Mouse (Mus musculus) retina, adult 2 months (tissue): ENCODE data around the gene Bcl11b.

ENCODE experiments used
- DNase-seq: peaks from one replicate; pipeline ENCODE4 v3.0.0-alpha.2; 2012; ENCODE audit warnings: low read depth, low spot score

The Bcl11b gene

DNA sequence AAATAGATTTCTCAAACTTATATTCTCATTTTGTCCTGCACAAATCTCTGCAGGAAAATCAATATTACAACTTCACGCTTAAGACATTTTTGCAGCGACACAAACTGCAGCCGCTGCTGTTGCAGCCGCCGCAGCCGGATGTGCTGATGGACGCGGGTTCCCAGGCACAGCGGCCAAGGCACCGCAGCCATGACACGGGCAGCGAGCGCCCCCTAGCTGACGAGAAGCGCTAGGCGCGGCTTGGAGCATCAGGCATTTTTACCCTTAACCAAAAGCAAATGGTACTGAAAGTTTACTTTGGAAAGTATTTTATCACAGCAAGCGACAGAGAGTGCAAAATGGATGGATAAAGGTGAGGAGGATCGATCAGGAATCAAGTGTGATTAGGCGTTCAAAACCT, 4.7 kb downstream of the Bcl11b start:
- no peak for DNase-seq

DNA sequence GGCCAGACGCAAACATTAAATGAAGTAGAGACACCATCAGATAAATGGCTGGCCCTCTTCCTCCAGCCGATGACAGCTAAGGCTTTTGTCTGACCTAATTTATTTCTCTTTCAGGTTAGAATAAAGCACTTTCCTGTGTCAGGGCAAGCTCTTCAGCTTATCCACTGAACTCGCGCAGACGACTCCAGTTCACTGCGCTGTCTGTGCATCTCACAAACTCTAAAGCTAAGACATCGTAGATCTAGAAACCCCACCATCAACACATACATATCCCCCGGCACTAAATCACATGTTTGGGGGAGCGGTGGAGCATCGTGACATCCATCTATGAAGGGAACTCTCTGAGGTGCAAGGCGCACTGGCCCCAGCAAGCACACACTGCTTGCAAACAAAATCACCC, 5.5 kb downstream of the Bcl11b start:
- DNase-seq = no peak

DNA sequence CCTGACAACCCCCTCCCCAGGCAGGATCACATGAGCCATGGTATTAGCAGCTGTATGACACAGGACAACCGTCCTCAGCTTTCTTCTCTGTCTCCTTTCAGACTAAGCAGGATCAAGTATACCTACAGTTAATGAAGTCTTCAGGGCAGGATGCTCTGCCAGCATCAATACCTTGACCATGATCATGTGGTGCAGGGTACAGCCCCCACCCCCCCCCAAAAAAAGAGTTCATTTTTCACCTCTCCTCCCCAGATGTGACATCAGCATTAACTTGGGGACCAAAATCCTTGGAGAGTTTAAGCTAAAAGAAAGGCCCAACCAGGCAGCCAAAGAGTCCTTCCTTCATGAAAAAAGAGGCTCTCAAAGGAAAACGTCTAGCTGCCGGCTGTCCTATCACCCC, 6.2 kb downstream of the Bcl11b start:
- no peak for DNase-seq

DNA sequence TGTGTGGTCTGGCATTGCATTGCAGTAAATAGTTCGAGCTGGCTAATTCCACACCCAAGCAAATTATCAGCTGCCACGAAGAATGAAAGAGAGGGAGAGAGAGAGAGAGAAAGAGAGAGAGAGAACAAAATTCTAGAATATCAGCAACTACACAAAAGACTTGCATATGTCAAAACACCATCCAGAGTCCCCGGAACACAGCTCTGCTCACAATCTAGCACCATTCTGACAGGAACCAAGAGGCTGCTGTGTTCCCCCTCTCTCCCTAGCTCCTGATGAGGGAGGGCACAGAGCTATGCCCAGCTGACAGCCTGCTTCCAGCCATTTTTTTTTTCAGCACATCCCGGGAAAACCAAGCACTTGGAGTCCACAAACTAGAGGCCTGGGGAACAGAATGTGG, 6.6 kb downstream of the Bcl11b start:
- no peak for DNase-seq

DNA sequence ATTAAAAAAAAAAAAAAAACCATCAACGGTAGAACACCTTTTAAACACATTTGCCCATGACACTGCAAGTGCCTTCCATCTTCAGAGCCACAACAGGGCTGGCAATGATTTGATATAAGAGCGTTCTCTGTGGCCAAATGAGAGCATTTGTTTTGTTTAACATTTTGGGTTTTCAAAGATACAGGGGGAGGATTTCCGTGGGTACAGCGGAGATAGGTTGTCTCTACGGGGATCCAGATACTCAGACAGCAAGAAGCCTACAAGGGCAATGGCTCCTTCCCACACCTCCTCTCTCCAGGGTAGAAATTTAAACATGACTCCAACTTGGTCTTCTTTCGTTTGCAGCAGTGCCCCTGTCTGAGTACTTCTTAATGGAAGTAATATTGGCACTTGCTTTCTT, 7.2 kb downstream of the Bcl11b start:
- DNase-seq = no peak

DNA sequence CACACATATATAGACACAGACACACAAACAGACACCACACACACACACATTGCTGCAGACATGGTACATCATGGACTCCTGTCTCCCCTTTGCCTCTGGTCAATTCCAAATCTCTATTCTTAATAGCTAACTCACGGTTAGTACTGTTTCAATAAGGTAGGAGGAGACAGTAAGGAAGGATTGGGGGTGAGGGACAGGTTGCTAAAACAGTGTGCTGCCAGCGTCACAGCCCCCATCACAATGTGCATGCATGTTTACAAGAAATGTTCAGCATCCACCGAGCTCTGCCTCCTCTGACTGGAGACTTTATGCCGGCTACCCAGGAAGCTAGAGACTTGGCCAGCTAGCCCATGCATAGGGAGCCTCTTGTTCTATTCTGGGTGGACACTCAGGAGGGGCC, 9.0 kb downstream of the Bcl11b start:
- no peak for DNase-seq

DNA sequence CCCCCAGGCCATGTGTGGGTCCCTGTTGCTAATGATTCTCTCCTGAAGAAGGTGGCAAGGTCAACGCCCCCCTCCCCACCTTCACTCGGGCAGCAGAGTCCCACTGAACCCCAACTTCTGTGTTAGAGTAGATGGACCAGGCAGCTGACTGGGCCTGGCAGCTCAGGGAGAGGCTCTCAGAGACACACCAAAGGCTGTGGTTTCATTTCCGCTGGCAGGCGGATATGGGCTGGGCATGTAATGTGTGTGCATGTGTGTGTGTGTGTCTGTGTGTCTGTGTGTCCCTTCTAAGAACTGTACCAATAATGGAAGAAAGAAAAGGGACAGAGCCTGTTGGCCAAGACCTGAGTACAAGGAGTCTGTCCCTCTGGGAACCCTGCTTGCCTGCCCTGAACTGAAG, 10.4 kb downstream of the Bcl11b start:
- no peak for DNase-seq

DNA sequence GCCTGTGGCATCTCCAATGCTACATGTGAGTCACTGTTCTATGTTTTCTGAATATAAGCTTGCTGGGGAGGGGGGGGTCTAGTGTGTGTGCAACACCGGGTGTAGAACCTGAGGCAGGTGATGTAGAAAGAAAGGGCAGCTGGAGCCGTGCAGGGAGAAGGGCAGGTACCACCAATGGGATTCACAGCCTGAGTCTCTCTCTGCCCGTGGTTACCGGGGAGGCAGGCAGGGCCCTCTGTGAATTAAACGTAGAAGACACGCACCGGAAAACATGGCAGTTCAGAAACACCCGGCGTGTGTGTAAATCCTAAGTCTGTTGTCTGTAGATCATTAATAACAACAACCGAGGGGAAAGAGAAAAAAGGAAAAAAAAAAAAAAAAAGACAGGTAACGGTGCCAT, 12.2 kb downstream of the Bcl11b start:
- DNase-seq = no peak

DNA sequence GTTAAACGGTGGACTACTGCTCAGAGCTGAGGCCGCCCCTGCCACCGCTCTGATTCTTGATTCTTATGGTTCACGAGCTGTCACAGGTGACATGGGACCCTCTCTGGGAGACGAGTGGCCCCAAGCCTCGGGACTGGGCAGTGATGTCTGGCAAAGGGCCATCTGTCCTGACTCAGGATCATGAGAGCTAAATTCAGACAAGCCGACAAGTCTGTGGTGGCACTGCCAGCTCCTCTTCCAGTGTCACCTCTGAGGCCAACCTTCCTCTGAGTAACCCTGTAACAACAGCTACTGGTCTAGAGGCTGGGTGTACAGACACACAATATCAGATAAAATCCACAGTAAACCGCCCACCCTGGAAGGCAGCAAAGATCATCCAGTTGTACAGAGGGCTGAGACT, 20.2 kb downstream of the Bcl11b start:
- DNase-seq = no peak

DNA sequence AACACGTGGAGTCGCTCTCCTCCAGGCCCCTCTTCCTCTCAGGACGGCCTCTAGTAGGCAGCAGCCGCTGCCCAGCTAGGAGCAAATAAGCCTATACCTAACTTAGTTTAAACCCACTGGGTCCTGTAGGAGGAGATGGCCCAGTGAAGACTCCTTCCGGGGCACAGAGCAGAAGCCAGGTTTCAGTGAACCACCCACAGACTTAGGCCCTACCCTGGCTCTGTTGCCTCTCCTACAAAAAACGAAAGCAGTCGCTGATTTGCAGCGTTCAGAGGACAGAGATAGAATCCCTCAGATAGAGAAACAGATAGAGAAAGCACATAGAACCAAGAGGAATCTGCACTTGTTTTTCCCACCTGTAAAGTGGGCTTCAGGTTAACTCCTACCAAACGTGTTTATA, 21.1 kb downstream of the Bcl11b start:
- no peak for DNase-seq

DNA sequence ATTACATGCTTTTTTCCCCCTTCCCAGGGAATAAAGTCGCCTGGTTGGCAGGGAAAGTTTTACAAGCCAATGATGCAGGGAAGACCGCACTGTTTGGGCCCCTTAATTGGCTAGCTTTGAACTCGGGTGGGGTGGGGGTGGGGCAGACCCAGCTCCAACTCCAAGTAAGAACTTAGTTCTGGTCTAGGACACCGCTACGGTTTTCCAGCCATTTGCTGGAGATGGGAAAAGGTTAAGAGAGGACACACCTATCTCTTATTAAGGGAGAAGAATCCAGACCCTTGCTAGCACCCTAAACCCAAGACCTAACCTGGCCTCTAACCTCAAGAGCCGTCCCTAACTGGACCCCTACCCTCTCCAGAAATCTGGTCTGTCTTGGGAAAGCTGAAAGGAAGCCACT, 22.2 kb downstream of the Bcl11b start:
- DNase-seq = no peak

DNA sequence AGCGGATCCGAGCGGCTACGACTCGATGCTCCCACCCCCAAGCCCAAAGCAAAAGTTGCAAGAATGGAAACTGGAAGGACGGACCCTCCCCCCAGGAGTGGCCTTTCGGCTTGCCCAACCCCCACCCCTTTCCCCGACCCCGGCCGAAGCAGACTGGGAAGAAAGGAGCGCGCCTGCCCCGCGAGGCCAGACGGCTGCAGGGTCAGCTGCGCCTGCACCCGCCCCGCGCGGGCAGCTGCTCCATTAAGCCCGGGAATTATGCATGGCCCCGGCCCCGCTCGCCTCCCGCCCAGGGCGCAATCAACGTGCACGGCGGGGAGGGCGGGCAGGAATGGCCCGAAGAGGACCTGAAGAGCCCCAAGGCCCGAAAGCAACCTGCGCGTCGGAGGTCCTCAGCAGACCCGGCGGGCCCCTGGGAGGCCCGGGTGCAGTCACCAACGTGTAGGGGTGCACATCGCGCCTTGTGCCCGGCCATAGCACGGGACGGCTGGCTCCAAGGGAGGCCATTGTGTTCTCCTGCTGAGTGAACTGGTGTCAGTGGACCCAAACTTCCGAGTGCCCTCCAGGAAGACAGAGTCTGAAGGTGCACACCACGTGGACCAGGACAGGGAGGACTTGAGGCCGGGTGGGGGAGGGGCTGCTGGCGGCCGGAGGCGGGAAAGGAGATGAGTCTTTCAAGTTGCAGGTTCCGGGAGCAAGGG, 23.0 kb downstream of the Bcl11b start:
- no peak for DNase-seq

DNA sequence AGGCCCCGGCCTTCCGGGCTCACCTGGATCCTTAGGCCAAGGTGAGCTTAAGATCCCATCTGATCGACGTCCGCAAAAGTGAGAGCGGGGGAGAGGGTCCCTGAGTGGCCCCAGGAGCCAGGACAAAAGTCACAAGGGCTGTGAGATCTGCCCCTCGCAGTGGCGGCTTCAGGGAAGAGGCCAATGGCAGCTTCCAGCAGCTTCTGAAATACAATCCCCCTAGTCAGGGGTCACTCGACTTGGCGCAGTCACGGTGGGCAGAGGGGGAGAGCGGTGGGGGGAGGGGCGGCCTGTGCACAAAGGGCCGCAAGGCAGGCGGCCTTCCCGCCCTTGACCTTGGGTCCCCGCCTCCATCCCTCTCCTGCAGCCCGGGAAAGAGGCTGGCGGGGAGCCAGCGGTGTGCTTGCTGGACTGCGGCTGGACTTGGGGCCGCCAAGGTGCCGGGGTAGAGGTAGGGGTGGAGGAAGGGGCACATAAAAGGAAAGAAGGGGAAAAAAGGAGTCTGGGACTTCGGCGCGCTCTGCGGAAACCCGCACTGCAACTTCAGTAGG, 23.6 kb downstream of the Bcl11b start:
- no peak for DNase-seq

DNA sequence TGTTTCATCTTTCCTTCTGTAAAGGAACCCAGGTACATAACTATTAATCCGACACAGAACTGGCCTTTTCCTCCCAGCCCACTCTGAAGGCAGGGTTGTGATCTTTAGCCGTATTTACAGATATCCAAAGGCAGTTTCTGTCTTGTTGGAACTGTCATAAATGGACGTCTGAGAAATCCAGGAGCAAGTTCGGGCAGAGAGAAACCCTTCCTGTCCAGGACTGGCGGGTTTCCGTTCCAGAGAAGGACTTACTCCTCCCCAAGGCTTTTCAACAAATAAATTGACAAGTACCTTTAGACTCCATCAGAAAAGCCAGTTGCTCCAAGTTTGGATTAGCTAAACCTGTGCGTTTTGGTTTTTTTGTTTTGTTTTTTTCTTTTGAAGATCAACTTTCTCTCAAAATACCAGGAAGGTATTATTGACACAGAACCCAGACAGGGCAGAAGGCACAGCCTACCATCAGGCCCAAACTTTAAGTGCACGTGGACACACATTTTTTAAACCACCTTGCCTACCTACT, 24.6 kb downstream of the Bcl11b start:
- no peak for DNase-seq

DNA sequence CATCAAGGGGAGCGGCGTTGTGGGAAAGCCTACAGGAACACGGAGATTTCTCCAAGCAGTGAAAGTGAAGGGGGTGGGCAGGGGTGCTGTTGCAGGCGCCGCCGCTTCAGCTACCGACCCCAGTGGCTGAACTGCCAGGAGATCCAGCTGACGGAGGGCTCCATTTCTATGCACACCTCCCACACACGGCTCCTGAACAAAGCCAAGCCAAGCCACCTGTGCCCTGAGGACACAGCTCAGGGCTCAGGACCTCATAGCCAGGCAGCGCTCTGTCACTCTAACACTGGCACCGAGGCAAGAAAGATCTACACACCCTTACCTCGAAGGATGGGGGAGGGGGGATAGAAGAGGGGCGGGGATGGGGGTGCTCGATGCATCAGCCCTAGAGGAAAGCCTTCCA, 25.3 kb downstream of the Bcl11b start:
- DNase-seq = no peak

DNA sequence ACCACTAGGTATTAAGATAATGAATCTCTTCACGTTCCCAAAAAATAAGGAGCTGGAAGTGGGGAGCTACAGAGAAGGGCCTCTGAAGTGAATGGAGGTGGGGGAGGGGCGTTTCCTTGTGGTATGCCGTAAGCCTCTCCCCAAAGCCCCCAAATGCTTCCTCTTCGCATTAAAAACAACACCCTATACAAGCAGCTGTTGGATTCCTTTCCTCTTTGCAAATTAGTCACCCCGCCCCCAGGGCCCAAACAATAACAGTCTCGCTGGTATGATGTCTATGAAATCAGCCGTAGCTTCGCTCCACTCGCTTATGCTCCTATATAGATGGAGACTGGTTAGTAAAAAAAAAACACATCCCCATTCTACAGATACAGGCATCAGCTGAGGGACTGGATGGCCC, 25.9 kb downstream of the Bcl11b start:
- no peak for DNase-seq

DNA sequence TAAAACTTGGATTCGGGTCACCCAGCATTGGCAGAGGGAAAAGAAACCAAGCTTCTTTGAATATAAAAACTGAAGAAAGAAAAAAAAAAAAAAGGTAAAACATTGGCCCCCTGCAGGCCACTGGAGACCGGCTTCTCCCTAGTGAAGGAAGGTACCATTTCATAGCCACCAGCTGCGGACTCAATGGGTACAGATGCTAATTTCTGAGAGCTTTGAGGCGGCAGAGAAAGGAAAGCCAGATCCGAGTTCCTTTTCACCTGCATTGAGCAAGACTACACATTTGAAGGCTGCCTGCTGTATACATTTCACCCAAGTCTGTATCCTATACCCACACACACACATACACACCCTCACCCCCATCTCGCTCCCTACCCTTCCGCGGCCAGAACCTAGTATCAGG, 26.3 kb downstream of the Bcl11b start:
- DNase-seq = no peak

DNA sequence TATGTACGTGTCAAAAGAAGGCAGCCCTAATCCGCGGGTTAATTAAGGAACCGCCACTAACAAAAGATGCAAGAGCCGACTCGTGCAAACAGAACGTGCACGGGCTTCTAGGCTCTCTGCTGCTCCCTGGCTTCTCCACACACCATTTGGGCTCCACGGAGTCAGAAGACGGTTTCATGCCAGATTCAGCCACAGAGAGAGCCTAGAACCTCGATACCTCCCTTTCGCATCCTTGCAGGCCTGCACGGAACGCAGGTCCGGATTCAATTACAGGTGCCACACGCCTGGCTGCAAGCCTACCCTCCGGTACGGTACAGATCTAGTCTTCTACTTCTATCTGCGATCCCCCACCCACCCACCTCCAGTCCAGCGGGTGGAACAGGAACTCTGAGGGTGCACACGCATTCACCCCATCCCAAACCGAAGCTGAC, 26.8 kb downstream of the Bcl11b start:
- DNase-seq = no peak

DNA sequence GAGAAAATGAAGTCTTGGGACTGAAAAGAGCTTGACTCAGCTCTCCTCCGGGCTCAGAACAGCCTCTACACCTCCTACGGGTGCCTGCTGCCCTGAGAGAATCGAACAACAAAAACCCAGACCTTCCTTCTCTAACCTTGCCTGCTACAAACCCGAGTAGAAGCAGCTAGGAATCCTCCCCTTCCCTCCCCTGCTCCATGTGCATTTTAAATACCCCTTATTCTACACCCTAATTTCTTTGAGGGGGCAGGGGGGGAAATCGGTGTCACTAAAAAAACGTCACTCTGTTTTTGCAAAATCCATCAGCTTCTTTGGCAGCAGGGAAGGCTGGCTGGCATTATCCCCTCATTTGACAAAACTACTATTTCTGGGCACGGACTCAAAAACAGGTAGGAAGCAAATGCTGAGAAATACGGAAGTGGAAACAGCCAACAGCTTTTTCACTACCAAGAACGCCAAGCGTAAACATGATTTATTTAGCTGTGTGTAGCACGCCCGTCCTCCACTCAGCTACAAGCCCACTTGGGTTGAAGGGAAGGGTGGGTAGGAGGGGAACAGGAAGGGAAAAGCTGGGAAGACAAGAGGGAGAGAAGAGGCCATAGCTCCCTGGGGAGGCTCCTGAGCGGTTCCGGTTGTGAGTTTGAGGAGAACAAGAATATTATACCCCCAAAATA, 27.4 kb downstream of the Bcl11b start:
- DNase-seq = no peak

DNA sequence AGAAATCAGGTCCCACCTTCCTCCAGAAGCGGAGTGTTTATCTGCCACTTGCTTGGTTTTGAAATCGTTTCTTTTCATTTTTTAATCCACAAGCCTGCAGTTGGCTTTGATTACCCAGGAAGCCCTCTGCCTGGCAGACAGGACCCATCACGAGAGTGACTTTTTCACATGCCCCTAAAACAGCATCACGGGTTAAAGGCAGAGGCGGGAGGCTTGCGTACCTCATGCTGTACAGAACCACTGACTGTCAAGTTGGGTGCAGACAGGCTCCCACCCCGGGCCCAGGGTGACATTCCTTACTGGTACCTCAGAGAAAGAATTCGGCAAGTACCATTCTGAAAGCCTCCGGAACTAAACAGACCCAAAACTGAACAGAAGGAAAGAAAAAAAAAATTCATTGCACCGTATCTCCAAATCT, 27.9 kb downstream of the Bcl11b start:
- no peak for DNase-seq

DNA sequence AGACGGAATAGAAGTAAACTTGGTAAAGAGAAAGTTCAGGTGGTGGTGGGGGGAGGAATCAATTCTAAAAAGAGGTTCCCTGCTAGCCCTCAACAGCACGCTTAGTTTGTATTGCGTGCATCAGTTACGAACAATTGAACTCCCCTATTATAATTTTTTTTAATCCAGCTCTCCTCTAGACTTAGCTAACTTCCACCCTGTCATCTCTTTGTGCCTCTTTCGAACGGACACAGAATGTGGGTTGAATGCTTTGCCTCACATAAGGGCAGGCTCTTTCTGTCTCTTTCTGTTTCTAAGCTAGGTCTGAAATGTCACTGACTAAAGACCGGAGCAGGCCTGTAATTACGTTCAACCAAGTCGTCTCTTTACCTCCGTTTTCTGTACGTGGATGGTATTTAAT, 28.9 kb downstream of the Bcl11b start:
- DNase-seq = no peak

DNA sequence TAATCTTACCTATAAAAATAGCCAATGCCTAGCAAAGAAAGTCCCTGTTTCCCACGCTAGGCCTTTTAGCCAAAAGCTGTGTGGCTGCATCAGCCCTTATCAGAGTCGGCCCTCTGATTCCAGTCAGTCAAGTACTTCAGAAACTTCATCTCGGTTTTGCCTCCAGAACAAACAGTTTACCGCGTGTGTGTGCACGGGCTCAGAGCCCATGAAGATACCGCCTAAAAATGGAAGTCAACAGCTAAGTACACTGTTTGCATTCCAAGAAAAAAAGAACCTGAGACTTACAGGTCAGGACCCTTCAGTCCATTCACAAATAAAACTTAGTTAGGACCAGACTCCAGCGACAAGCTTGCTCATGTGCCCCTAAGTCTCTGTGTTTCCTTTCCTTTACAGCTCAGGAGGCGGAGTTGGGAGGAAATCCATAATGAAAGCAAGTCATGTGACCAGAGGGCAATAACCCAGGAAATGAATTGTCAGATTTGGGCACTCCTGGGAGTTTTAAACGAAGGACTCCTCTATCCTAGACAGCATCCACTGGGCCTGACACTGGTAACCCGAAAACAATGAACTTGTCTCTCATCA, 29.8 kb downstream of the Bcl11b start:
- no peak for DNase-seq
